Mouse (Mus musculus) MEL (cell line): ENCODE measurements around the gene Ankdd1b. TPM values are rescaled to one million over a fixed set of nuclear protein-coding genes. Genes with fewer than 3 reads are reported as not detected.
A peak's percentile ranks its signal among the peaks of the same experiment; 100 is the strongest.

Experiments used
- DNase-seq: peaks from one replicate; pipeline ENCODE4 v3.0.0; 2011; ENCODE audit warnings: low read depth, low spot score
- H3K27ac ChIP-seq: 2 replicates; pipeline ENCODE4 v1.5.1; 2012; ENCODE audit warnings: low read depth, mild to moderate bottlenecking, control low read depth, low read length, moderate library complexity; ENCODE audit not compliant: control insufficient read depth
- H3K27me3 ChIP-seq, 2 experiments: fragments of 150-350 bp in 1 of 2; sonication (generic) in 1 of 2; 2 replicates each; pipeline ENCODE4 v1.6.1; 2012; ENCODE audit warnings: low read length in 2 of 2, mild to moderate bottlenecking in 2 of 2, improper control_type of control experiment in 1 of 2, moderate library complexity in 1 of 2; ENCODE audit not compliant: insufficient read depth in 2 of 2, control insufficient read depth in 1 of 2
- H3K36me3 ChIP-seq, 2 experiments: 2 replicates each; pipeline ENCODE4 v1.6.1; 2012 to 2014; ENCODE audit warnings: low read length in 2 of 2, improper control_type of control experiment in 1 of 2, inconsistent platforms in 1 of 2, mild to moderate bottlenecking in 1 of 2; ENCODE audit not compliant: insufficient read depth in 2 of 2, control insufficient read depth in 1 of 2
- H3K4me1 ChIP-seq, 2 experiments: fragments of 150-350 bp in 1 of 2; sonication (generic) in 1 of 2; 2 replicates each; pipeline ENCODE4 v1.6.1; 2012; ENCODE audit warnings: low read length in 2 of 2, improper control_type of control experiment in 1 of 2, mild to moderate bottlenecking in 1 of 2; ENCODE audit not compliant: insufficient read depth in 2 of 2, control insufficient read depth in 1 of 2
- H3K4me3 ChIP-seq, 2 experiments: fragments of 150-350 bp in 1 of 2; sonication (generic) in 1 of 2; 2 replicates each; pipeline ENCODE4 v1.5.1; 2012; ENCODE audit warnings: low read depth in 2 of 2, low read length in 2 of 2, mild to moderate bottlenecking in 2 of 2, moderate library complexity in 2 of 2, control low read depth in 1 of 2, improper control_type of control experiment in 1 of 2; ENCODE audit not compliant: control insufficient read depth in 1 of 2, insufficient read depth in 1 of 2
- H3K79me2 ChIP-seq: 2 replicates; pipeline ENCODE4 v1.6.1; 2012; ENCODE audit warnings: mild to moderate bottlenecking, low read length, moderate library complexity; ENCODE audit not compliant: control insufficient read depth, poor library complexity, insufficient read depth
- H3K9ac ChIP-seq: 2 replicates; pipeline ENCODE4 v1.6.1; 2012; ENCODE audit warnings: low read depth, mild to moderate bottlenecking, control low read depth, low read length, moderate library complexity; ENCODE audit not compliant: control insufficient read depth, poor library complexity, severe bottlenecking
- H3K9me3 ChIP-seq: fragments of 150-350 bp; sonication (generic); replicated peaks from 2 replicates; pipeline ENCODE4 v1.6.1; 2012; ENCODE audit warnings: mild to moderate bottlenecking, low read length, improper control_type of control experiment, moderate library complexity; ENCODE audit not compliant: insufficient read depth
- BHLHE40 ChIP-seq: IDR thresholded peaks from 2 replicates; pipeline ENCODE4 v1.6.1; 2012; ENCODE audit warnings: low read depth, mild to moderate bottlenecking, inconsistent platforms, low read length, improper control_type of control experiment, borderline replicate concordance
- CHD1 ChIP-seq: IDR thresholded peaks from 2 replicates; pipeline ENCODE4 v1.6.1; 2012; ENCODE audit warnings: low read depth, mild to moderate bottlenecking, inconsistent platforms, low read length, improper control_type of control experiment
- CTCF ChIP-seq, 3 experiments: IDR thresholded peaks in 2 of 3; conservative IDR thresholded peaks in 1 of 3; 2 replicates each; pipeline ENCODE4 v1.5.1; 2011 to 2012; ENCODE audit warnings: low read length in 3 of 3, low read depth in 2 of 3, mild to moderate bottlenecking in 2 of 3, improper control_type of control experiment in 1 of 3, inconsistent platforms in 1 of 3, mixed read lengths in 1 of 3, moderate library complexity in 1 of 3; ENCODE audit not compliant: control insufficient read depth in 1 of 3, insufficient read depth in 1 of 3, poor library complexity in 1 of 3, severe bottlenecking in 1 of 3
- EP300 ChIP-seq, 2 experiments: IDR thresholded peaks; 2 replicates each; pipeline ENCODE4 v1.6.1; 2011; ENCODE audit warnings: improper control_type of control experiment in 2 of 2, low read length in 2 of 2, low read depth in 1 of 2, mild to moderate bottlenecking in 1 of 2
- ETS1 ChIP-seq: IDR thresholded peaks from 2 replicates; pipeline ENCODE4 v1.6.1; 2012; ENCODE audit warnings: low read depth, mild to moderate bottlenecking, inconsistent platforms, low read length, improper control_type of control experiment, moderate library complexity
- GABPA ChIP-seq: IDR thresholded peaks from 2 replicates; pipeline ENCODE4 v1.6.1; 2012; ENCODE audit warnings: low read depth, mild to moderate bottlenecking, inconsistent platforms, low read length, improper control_type of control experiment, moderate library complexity
- HCFC1 ChIP-seq: IDR thresholded peaks from 2 replicates; pipeline ENCODE4 v1.6.1; 2012; ENCODE audit warnings: low read depth, mild to moderate bottlenecking, inconsistent platforms, low read length, improper control_type of control experiment, moderate library complexity
- JUND ChIP-seq: IDR thresholded peaks from 2 replicates; pipeline ENCODE4 v1.6.1; 2011; ENCODE audit warnings: low read depth, mild to moderate bottlenecking, improper control_type of control experiment, low read length
- MAFK ChIP-seq: IDR thresholded peaks from 2 replicates; pipeline ENCODE4 v1.6.1; 2011; ENCODE audit warnings: low read depth, mild to moderate bottlenecking, low read length, improper control_type of control experiment, borderline replicate concordance
- MAX ChIP-seq: IDR thresholded peaks from 2 replicates; pipeline ENCODE4 v1.6.1; 2011; ENCODE audit warnings: low read length, improper control_type of control experiment
- MEF2A ChIP-seq: IDR thresholded peaks from 2 replicates; pipeline ENCODE4 v1.6.1; 2014; ENCODE audit warnings: low read depth, mild to moderate bottlenecking, inconsistent platforms, low read length, improper control_type of control experiment; ENCODE audit not compliant: poor library complexity, insufficient replicate concordance, severe bottlenecking; ENCODE audit errors: extremely low read depth
- MXI1 ChIP-seq: IDR thresholded peaks from 2 replicates; pipeline ENCODE4 v1.6.1; 2011; ENCODE audit warnings: mild to moderate bottlenecking, low read depth, low read length, improper control_type of control experiment
- MYB ChIP-seq: IDR thresholded peaks from 2 replicates; pipeline ENCODE4 v1.6.1; 2011; ENCODE audit warnings: mild to moderate bottlenecking, low read depth, low read length, improper control_type of control experiment
- MYC ChIP-seq: IDR thresholded peaks from 2 replicates; pipeline ENCODE4 v1.6.1; 2011; ENCODE audit warnings: low read depth, mild to moderate bottlenecking, low read length, improper control_type of control experiment, moderate library complexity
- NRF1 ChIP-seq: IDR thresholded peaks from 2 replicates; pipeline ENCODE4 v1.6.1; 2014; ENCODE audit warnings: low read depth, mild to moderate bottlenecking, inconsistent platforms, low read length, improper control_type of control experiment, moderate library complexity; ENCODE audit not compliant: poor library complexity, insufficient read depth, severe bottlenecking
- POLR2A ChIP-seq, 2 experiments: IDR thresholded peaks; 2 replicates each; pipeline ENCODE4 v1.6.1; 2011 to 2012; ENCODE audit warnings: low read length in 2 of 2, mild to moderate bottlenecking in 2 of 2, control low read depth in 1 of 2, improper control_type of control experiment in 1 of 2, low read depth in 1 of 2, moderate library complexity in 1 of 2; ENCODE audit not compliant: control insufficient read depth in 1 of 2, insufficient read depth in 1 of 2, poor library complexity in 1 of 2
- POLR2AphosphoS2 ChIP-seq: IDR thresholded peaks from 2 replicates; pipeline ENCODE4 v1.6.1; 2011; ENCODE audit warnings: low read length, improper control_type of control experiment
- POLR2AphosphoS5 ChIP-seq: IDR thresholded peaks from 2 replicates; pipeline ENCODE4 v1.6.1; 2012; ENCODE audit warnings: low read depth, borderline replicate concordance, mild to moderate bottlenecking, inconsistent platforms, low read length, moderate library complexity, mixed read lengths
- RCOR1 ChIP-seq: IDR thresholded peaks from 2 replicates; pipeline ENCODE4 v1.6.1; 2012; ENCODE audit warnings: low read depth, mild to moderate bottlenecking, inconsistent platforms, low read length, improper control_type of control experiment
- SIN3A ChIP-seq: IDR thresholded peaks from 2 replicates; pipeline ENCODE4 v1.6.1; 2012; ENCODE audit warnings: low read length, improper control_type of control experiment, inconsistent platforms
- TAL1 ChIP-seq: IDR thresholded peaks from 2 replicates; pipeline ENCODE4 v1.6.1; 2012; ENCODE audit warnings: mild to moderate bottlenecking, inconsistent platforms, low read length, moderate library complexity, mixed read lengths
- TBP ChIP-seq: IDR thresholded peaks from 2 replicates; pipeline ENCODE4 v1.8.0; 2011; ENCODE audit warnings: low read depth, low read length, improper control_type of control experiment
- TCF12 ChIP-seq: IDR thresholded peaks from 2 replicates; pipeline ENCODE4 v1.6.1; 2014; ENCODE audit warnings: low read depth, mild to moderate bottlenecking, inconsistent platforms, low read length, improper control_type of control experiment, moderate library complexity
- UBTF ChIP-seq: IDR thresholded peaks from 2 replicates; pipeline ENCODE4 v1.6.1; 2012; ENCODE audit warnings: low read depth, mild to moderate bottlenecking, inconsistent platforms, low read length, improper control_type of control experiment, moderate library complexity, borderline replicate concordance; ENCODE audit not compliant: insufficient read depth
- USF2 ChIP-seq, 2 experiments: IDR thresholded peaks; 2 replicates each; pipeline ENCODE4 v1.6.1; 2011 to 2012; ENCODE audit warnings: improper control_type of control experiment in 2 of 2, low read length in 2 of 2, borderline replicate concordance in 1 of 2, inconsistent platforms in 1 of 2, low read depth in 1 of 2, mild to moderate bottlenecking in 1 of 2; ENCODE audit not compliant: insufficient read depth in 1 of 2
- ZC3H11A ChIP-seq: IDR thresholded peaks from 2 replicates; pipeline ENCODE4 v1.6.1; 2012; ENCODE audit warnings: low read depth, mild to moderate bottlenecking, inconsistent platforms, low read length, improper control_type of control experiment
- ZKSCAN1 ChIP-seq: IDR thresholded peaks from 2 replicates; pipeline ENCODE4 v1.6.1; 2012; ENCODE audit warnings: low read depth, mild to moderate bottlenecking, inconsistent platforms, low read length, improper control_type of control experiment, moderate library complexity
- ZMIZ1 ChIP-seq: IDR thresholded peaks from 2 replicates; pipeline ENCODE4 v1.6.1; 2012; ENCODE audit warnings: low read depth, mild to moderate bottlenecking, inconsistent platforms, low read length, improper control_type of control experiment, moderate library complexity
- ZNF384 ChIP-seq: IDR thresholded peaks from 2 replicates; pipeline ENCODE4 v1.6.1; 2012; ENCODE audit warnings: low read depth, mild to moderate bottlenecking, inconsistent platforms, low read length, improper control_type of control experiment
- polyA plus RNA-seq, 2 experiments: library from polyadenylated mRNA; stranded (reverse) in 1 of 2; unstranded in 1 of 2; fragments of >175 nt in 1 of 2; fragments of >200 nt in 1 of 2; gene quantifications; 2 replicates each; pipeline versions ENCODE4 v1.2.1 to v1.2.4; 2012; ENCODE audit warnings: low replicate concordance in 2 of 2, low read depth in 1 of 2; ENCODE audit not compliant: insufficient read length in 2 of 2, insufficient read depth in 1 of 2, missing spikeins in 1 of 2
- total RNA-seq: library from RNA; depleted of rRNA; stranded (reverse); fragments of 300-350 nt; gene quantifications from 2 replicates; pipeline ENCODE4 v1.2.3, GENCODE M21; 2012

Ankdd1b gene
- total and polyA plus RNA-seq, 3 experiments = 0.12 TPM; not detected in 2

DNA sequence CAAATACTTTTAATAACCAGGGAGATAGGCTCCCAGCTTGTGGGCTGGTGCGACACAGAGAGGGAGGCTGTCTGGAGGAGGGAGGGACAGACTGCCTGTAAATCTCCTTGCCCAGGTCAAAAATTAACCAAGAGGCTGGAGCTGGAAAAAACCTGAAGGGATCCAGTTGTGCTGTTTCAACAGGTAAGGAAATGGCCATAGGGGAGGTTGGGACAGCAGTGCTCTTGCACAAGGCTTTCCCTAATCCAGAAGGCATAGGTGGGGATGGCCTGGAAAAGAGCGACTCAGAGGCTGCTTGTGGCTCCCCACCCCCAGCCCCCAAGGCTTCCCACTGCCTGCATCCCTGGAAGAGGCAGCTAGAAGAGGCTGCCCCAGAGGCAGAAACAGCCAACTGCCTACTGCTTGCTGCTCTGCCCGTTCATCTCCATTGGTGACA lies 38.6 kb downstream of the Ankdd1b start:
- no peaks in the 10 kb centered on the region for H3K79me2 ChIP-seq
- no peak for TF ChIP-seq UBTF
- no peak for TF ChIP-seq JUND
- no peak for TF ChIP-seq ETS1
- no peak for TF ChIP-seq ZMIZ1
- TF ChIP-seq CHD1 = no peak
- no peak for TF ChIP-seq MYB
- no peak for TF ChIP-seq MAX
- TF ChIP-seq POLR2A (IDR thresholded peaks at IDR 0.05; ENCODE audit: control insufficient read depth in 1 of 2, insufficient read depth in 1 of 2, low read depth in 1 of 2, low read length in 2 of 2, poor library complexity in 1 of 2) = no peak
- no peak for TF ChIP-seq NRF1
- TF ChIP-seq, all 39 proteins: peak for 0
- DNase-seq = no peak
- no peak overlapping the region for H3K9ac ChIP-seq
- H3K9me3 ChIP-seq = no peaks in the 10 kb centered on the region
- no peak overlapping the region for H3K4me3 ChIP-seq
- peaks cover 2 to 23% of the 10 kb centered on the region in 2 experiments; a peak in 3 of 4 replicates for H3K4me1 ChIP-seq
- H3K27me3 ChIP-seq = no peaks in the 10 kb centered on the region
- peaks cover 0 to 11% of the 10 kb centered on the region in 2 experiments; a peak in 2 of 4 replicates for H3K36me3 ChIP-seq
- no peak overlapping the region for H3K27ac ChIP-seq

GRCm38 (mm10) chr13:96431595-96432156 lies 39.3 kb downstream of the Ankdd1b start:
- Histone ChIP-seq H3K4me3 (no peak overlapping the region), H3K36me3 (peaks cover 0 to 9% of the 10 kb centered on the region in 2 experiments; a peak in 2 of 4 replicates), H3K4me1 (peaks cover 1 to 19% of the 10 kb centered on the region in 2 experiments; a peak in 3 of 4 replicates), H3K27me3 (no peaks in the 10 kb centered on the region), H3K9ac (no peak overlapping the region), H3K9me3 (no peaks in the 10 kb centered on the region), H3K79me2 (no peaks in the 10 kb centered on the region), H3K27ac (no peak overlapping the region)
- peak; percentile 90 for DNase-seq
- TF ChIP-seq EP300 (IDR thresholded peaks at IDR 0.05; ENCODE audit: low read depth in 1 of 2, low read length in 2 of 2) = no peak
- TF ChIP-seq MXI1 = peak; percentile 73; the same call in 1 of the 2 replicates
- TF ChIP-seq HCFC1 = no peak
- no peak for TF ChIP-seq POLR2A (IDR thresholded peaks at IDR 0.05; ENCODE audit: control insufficient read depth in 1 of 2, insufficient read depth in 1 of 2, low read depth in 1 of 2, low read length in 2 of 2, poor library complexity in 1 of 2)
- TF ChIP-seq POLR2AphosphoS2 = no peak
- no peak for TF ChIP-seq ZKSCAN1
- TF ChIP-seq JUND = no peak
- no peak for TF ChIP-seq TAL1
- TF ChIP-seq CTCF (IDR thresholded peaks at IDR 0.05 in 2 of 3, conservative IDR thresholded peaks at IDR 0.05 in 1 of 3; ENCODE audit: control insufficient read depth in 1 of 3, insufficient read depth in 1 of 3, low read depth in 2 of 3, low read length in 3 of 3, poor library complexity in 1 of 3, severe bottlenecking in 1 of 3) = peak; percentile 58 to 83 (median 75)
- TF ChIP-seq CHD1 = no peak
- no peak for TF ChIP-seq TBP
- TF ChIP-seq UBTF = no peak
- TF ChIP-seq RCOR1 = no peak
- TF ChIP-seq BHLHE40 = no peak
- TF ChIP-seq SIN3A = peak; percentile 70
- peak; percentile 88 for TF ChIP-seq ZC3H11A
- TF ChIP-seq MAX = peak; percentile 51
- peak; percentile 67; the same call in 1 of the 2 replicates for TF ChIP-seq MYC
- no peak for TF ChIP-seq MEF2A
- TF ChIP-seq ZNF384 = no peak
- no peak for TF ChIP-seq MAFK
- no peak for TF ChIP-seq ETS1
- TF ChIP-seq POLR2AphosphoS5 = no peak
- no peak for TF ChIP-seq GABPA
- TF ChIP-seq NRF1 = no peak
- TF ChIP-seq TCF12 = no peak
- TF ChIP-seq USF2 (IDR thresholded peaks at IDR 0.05; ENCODE audit: borderline replicate concordance in 1 of 2, insufficient read depth in 1 of 2, low read depth in 1 of 2, low read length in 2 of 2) = no peak
